Mouse (Mus musculus) kidney, adult 18-20 months (tissue): ENCODE measurements around the gene Bak1.
A peak's percentile ranks its signal among the peaks of the same experiment; 100 is the strongest.

ENCODE experiments used
- DNase-seq: peaks from one replicate; pipeline ENCODE4 v3.0.0; 2021

Bak1 gene

GRCm38 (mm10) chr17:26975415-26975814, 53.4 kb downstream of the Bak1 start:
- no peak for DNase-seq

DNA sequence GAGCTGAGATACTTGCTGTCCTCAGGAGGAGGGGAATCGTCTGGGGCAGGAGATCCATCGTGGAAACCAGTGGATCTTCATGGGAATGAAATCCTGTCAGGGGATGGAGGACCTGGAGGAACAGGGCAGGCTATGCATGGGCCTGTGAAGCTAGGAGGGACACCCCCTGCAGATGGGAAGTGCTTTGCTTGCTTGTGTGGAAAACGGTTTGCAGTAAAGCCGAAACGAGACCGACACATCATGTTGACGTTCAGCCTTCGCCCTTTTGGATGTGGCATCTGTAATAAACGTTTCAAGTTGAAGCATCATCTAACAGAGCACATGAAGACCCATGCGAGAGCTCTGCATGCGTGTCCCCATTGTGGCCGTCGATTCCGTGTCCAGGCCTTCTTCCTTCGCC, 54.3 kb downstream of the Bak1 start:
- no peak for DNase-seq

DNA sequence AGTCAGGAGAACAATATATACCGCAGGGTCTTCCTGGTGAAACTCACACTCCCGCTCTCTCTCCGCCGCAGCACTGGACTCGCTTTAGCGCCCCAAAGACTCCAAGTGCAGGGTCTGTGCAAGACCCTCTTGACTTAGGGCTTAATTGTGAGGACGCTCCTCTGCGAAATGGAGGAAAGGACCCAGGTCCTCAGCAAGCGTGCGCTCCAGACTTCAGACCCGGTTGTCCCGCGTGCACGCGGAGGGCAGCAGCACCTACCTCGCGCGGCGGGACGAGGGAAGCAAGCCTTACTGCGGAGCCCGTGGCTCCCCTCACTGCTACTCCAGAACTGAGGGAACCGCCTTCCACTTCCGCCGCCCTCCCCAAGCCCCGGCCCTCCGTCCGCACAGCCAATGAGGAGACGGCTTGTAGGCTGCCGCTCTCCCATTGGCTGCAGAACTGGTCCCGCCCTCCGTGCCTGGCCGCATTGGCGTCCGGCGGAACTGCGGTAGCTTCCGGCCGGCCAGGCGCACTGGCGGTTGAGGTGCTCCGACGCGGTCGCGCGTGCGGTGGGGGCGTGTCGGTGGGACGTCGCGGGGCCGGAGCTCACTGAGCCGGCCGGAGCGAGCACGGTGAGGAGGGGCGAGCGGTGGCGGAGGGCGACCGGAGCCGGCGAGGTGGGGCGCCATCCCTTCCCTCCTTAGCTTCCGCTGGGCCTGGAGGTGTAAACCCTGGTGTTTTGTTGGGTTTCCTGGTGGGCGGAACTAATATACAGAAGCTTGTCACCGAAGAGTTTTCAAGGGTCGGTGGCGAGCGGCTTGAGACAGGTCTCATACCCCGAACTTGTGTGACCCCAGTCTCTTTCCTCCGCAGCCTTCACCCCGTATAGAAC, 55.9 kb downstream of the Bak1 start, which contains the start of gene Zbtb9:
Zbtb9 (plus strand) TSS at position 465 of the 872 bp plus-strand sequence.
- peak; percentile 95 for DNase-seq

- DNase-seq = no peak
These were observed 56.7 kb downstream of the Bak1 start for GRCm38 (mm10) chr17:26972107-26972506.

DNA sequence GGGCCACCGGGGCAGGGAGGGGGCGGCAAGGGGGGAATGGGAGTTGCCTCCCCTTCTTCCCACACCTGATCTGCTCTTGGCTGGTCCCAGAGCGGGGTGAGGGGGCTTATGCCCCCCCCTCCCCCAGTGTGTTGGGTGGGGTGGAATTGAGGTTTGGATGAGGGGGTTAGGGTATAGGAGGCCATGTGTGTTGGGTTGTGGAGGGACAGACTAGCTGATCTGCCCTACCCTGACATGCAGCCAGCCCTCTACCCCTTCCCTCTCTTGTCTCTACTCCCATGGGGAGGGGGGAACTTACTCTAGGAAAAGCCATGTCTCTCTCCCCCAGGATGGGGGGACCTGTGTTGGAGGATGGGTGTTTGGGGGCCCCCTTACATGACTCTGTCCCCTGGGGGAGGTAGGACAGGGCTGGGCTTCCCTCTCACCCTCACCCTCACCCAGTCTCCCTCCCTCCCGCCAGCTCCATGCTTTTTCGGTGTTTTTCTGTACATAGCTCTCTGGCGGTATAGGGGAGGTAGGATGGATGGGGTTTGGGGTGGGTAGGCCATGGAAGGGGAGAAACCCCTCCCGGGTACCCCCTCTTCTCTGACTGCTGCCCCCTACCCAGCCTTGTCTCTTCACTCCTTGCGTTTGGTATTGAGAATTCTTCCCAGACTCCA, 57.4 kb downstream of the Bak1 start:
- no peak for DNase-seq

DNA sequence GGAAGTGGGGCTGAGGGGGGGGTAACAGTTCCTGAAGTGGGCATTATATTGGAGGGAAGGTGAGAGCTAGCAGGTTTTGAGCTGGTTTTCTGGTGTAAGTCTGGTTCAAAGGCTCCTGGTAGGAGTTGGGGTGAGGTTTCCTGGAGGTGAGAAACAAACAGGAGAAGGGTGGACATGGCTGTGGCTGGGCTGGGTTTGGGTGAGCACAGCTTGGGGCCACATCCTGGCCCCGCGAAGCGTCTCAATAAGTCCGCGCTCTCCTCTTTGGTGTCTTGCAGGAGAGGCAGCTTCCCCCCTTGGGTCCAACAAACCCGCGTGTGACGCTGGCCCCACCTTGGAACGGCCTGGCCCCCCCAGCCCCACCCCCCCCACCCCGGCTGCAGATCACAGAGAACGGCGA, 58.6 kb downstream of the Bak1 start:
- DNase-seq = no peak
